Mouse (Mus musculus) large intestine, adult 2 months (tissue): ENCODE data around the gene Plin5. TPM values are rescaled to one million over a fixed set of nuclear protein-coding genes. Genes with fewer than 3 reads are reported as not detected.

Experiments
- DNase-seq: peaks from one replicate; pipeline ENCODE4 v3.0.0-alpha.2; 2012; ENCODE audit warnings: low read depth, low spot score
- WGBS: fragments of 180-500 bp; shearing (Covaris S2); methylation state at CpG from one replicate; pipeline ENCODE4 v1.1.7; 2018; 5-methylcytosine and 5-hydroxymethylcytosine counted together
- polyA plus RNA-seq: library from polyadenylated mRNA; depleted of rRNA; stranded (reverse); fragments of >200 nt; gene quantifications from 2 replicates; pipeline ENCODE4 v1.2.3, GENCODE M21; 2012

The Plin5 gene
- polyA plus RNA-seq, 1 experiment: 0.27 TPM

- DNase-seq: peak; percentile 40
- 1% methylated on average over 27 of the region's 27 CpGs for WGBS
Observed at GRCm38 (mm10) chr17:56134463-56134971, 17.1 kb upstream of the Plin5 start.

DNA sequence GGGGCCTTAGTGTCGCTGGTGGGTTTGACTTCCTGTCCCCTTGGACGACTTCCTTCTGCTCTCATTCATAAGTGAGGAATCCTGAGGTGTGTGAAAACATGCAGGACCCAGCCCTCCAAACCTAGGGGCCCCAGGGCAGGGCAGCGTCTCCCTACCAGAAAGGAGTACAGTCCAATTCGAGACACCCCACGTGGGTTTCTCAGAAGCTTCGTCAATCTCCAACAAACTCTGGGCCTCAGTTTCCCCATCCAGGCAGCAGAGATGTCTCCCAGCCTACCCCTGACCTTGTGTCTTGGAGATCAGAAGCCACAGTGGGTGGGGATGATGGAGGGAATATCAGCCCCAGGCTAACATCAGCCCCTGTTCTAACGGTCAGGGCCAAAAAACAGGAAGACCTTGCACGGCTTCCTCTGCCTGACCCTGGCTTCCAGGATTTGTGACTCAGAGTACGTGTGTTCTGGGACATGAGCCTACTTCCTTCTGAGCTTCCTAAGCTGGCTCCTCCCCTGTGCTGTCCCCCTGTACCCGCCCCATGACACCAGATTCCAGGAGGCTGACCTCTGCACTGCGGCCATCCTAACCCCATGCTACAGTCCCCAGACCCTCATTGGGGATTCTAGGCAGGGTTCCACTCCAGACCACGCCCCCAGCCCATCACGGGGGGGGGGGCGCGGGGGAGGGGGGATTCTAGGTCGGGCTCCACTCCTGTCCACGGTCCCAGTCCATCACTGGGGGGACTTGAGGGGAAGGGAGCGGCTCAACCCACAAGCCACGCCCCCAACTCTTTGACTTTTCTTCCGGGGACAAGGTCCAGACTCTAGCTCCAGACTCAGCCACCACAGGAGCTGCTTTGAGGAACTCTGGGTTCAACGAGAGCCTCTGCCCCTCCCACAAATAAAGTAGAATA, 16.3 kb upstream of the Plin5 start:
- peak; percentile 83 for DNase-seq
- WGBS: 7% methylated on average over 21 of the region's 21 CpGs

GRCm38 (mm10) chr17:56132661-56133060, 15.3 kb upstream of the Plin5 start:
- no peak for DNase-seq
- 5% methylated on average over 14 of the region's 14 CpGs for WGBS

- 38% methylated on average over 7 of the region's 7 CpGs for WGBS
- peak; percentile 42 for DNase-seq
Observed at GRCm38 (mm10) chr17:56131814-56132213, 14.4 kb upstream of the Plin5 start.

- 76% methylated on average over 10 of the region's 10 CpGs for WGBS
- DNase-seq: no peak
Observed at GRCm38 (mm10) chr17:56131136-56131535, 13.7 kb upstream of the Plin5 start.

- no peak for DNase-seq
- 61% methylated on average over 15 of the region's 15 CpGs for WGBS
Observed at GRCm38 (mm10) chr17:56128246-56128645, 10.8 kb upstream of the Plin5 start.

DNA sequence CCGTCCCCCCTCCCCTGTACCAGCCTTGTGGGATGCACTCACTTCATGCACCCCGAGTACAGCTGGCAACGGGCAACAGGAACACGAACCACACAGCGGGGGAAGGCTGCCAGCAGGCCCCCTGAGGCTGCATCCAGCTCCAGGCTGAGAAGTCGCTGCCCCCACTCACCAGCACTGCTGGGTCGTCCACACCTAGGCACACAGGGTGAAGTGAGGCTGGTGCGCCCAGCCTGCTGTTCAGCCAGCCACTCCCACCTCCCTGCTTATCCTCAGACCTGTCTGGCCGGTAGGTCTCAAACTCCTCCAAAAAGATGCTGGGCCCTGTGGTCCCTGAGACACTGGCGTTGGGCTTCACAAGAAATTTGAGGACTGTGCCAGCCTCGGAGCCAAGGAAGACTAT, 8.8 kb upstream of the Plin5 start:
- WGBS: 78% methylated on average over 11 of the region's 11 CpGs
- DNase-seq: no peak

- 84% methylated on average over 4 of the region's 4 CpGs for WGBS
- DNase-seq: no peak
Observed at GRCm38 (mm10) chr17:56125276-56125630, 7.9 kb upstream of the Plin5 start.

- peak; percentile 74 for DNase-seq
- WGBS: 11% methylated on average over 59 of the region's 59 CpGs
Observed at GRCm38 (mm10) chr17:56124377-56125275, 7.2 kb upstream of the Plin5 start.

GRCm38 (mm10) chr17:56123681-56124340, 6.4 kb upstream of the Plin5 start:
- WGBS: 36% methylated on average over 59 of the region's 59 CpGs
- no peak for DNase-seq

DNA sequence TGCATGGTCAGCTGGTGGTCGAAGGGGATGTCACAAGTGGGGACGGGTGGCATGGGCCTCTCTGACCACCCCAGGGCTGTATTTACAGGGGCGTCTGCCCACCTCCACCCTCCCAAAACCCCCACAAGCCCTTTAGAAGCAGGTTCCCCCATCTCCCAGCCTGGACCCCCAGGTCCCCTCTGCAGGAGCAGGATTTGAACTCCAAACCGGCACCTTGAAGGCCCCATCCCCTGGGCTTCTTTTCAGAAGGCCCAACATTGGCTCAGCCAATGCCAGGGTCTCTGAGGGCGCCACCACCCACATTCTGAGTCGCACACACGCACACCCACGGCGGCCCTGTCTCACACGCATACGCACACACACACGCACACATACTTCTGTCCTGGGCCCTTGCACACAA, 5.8 kb upstream of the Plin5 start:
- WGBS: 92% methylated on average over 12 of the region's 12 CpGs

DNA sequence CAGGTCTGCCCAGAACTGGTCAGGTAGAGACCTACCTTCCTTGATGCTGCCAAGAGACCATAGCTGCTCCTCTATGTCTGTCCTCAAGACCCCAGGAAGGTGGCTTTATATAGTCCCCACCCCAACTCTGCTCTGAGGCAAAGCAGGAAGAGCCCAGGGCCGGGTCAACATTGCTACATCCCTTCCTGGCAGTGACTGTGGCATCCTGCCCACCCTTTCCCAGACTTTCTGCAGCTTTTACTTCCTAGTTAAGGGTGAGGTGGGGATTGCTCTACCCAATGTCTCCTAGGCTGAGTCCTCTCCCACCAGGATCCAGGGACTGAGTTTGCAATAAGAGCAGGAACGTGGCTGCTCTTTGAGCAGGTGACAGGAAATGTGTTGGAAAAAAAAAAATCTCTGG, 4.4 kb upstream of the Plin5 start, which contains the start of gene Lrg1:
Gene Lrg1, minus strand, starts transcription at position 176 of the 400 bp plus-strand sequence.
- no peak for DNase-seq
- 21% methylated on average over 2 of the region's 2 CpGs for WGBS

More for the DNA sequence above, 5.8 kb upstream of the Plin5 start:
- DNase-seq: no peak

DNA sequence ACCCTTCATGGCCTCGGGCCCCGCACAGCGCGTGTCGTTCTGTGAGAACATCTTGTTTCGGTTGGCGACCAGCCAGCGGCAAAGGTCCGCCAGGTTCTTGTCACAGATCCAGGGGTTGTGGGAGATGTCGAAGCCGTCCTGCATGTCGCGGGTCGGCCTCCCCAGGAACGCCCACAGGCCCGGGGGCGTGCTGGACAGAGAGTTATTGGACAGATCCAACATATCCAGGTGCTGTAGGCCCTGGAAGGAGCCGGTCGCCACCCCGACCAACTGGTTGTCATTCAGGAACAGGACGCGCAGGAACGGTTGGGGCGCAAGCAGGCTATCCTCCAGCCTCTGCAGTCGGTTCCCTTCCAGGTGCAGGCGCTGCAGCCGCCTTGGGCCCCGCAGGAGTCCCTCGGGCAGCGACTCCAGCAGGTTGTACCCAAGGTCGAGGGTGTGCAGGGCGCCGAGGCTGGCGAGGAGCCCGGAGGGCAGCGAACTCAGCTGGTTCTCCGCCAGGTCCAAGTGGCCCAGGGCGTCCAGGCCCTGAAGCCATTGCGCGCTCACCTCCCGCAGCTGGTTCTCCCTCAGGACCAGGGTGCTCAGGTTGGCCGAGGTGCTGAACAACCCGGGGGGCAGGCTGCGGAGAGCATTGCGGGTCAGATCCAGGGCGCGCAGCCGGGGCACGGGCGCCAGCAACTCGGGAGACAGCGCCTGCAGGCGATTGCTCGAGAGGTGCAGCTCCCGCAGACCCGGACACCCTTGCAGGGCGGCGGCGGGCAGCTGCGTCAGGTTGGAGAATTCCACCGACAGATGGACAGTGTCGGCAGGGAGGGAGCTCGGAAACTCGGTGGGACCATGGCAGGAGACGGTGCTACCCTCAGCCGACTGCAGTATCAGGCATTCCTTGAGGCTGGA, 2.8 kb upstream of the Plin5 start:
- no peak for DNase-seq
- 4% methylated on average over 66 of the region's 66 CpGs for WGBS

GRCm38 (mm10) chr17:56119431-56119830, 2.0 kb upstream of the Plin5 start:
- WGBS: 36% methylated on average over 12 of the region's 12 CpGs
- no peak for DNase-seq

DNA sequence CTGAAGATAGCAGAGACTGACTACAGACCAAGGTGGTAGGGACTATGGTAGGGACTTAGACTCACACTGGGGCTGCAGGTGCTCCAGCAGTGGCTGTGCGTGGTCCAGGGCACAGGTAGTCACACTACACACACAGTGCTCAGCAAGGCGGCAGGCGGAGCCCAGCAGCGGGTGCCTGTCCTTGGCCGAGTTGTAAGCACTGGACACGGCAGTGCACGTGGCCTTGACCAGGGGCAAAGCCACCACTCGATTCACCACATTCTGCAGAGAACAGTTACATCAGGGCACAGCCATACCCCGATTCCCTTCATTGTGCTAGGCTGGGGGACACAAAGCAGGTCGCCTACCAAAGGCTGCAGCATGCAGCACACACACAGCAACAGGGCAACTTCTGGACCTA, 1.2 kb downstream of the Plin5 start:
- no peak for DNase-seq
- WGBS: 69% methylated on average over 10 of the region's 10 CpGs

- 86% methylated on average over 3 of the region's 3 CpGs for whole genome bisulfite sequencing
- no peak for DNase-seq
Observed at GRCm38 (mm10) chr17:56112743-56113142, 4.7 kb downstream of the Plin5 start.

GRCm38 (mm10) chr17:56111864-56112263, 5.5 kb downstream of the Plin5 start:
- 50% methylated on average over 5 of the region's 5 CpGs for WGBS
- peak; percentile 40 for DNase-seq

- 72% methylated on average over 1 of the region's 1 CpGs for WGBS
- DNase-seq: no peak
Observed at GRCm38 (mm10) chr17:56111021-56111420, 6.4 kb downstream of the Plin5 start.

DNA sequence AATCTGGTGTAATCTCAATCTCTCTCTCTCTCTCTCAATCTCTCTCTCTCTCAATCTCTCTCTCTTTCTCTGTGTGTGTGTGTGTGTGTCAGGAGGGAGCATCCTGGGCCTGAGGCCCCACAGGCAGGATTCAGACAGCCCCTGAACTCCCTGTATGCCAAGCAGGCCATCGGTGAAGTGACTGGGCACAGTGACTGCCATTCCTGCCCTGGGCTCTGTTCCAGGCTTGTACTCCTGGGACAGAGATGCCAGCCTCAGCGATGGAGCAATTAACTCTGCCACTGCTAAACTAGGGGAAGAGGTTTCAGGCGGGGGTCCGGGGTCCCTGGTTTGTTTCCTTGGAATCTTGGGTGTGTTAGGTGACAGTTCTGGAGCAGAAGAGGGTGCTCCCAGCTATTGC, 6.8 kb downstream of the Plin5 start:
- no peak for DNase-seq
- 66% methylated on average over 4 of the region's 4 CpGs for WGBS
